Mouse (Mus musculus): ENCODE data around the gene Car7.
A peak's percentile ranks its signal among the peaks of the same experiment; 100 is the strongest.

The Car7 gene

GRCm38 (mm10) chr8:104533971-104534778, at the start of gene Car7, which contains the start of gene Nae1:
Gene Car7, plus strand, starts transcription at chr8:104534689.
Gene Nae1, minus strand, starts transcription at chr8:104534637.
- peak; percentile 91 to 96 for DNase-seq (ENCODE audit: low spot score in 2 of 2)

- DNase-seq (ENCODE audit: low spot score in 2 of 2): peak; percentile 27 to 34
These were observed 25.2 kb upstream of the Car7 start, which contains the start of gene Terb1 for GRCm38 (mm10) chr8:104509061-104510006. Gene Terb1, minus strand, starts transcription at chr8:104509910.

- no peak for DNase-seq (ENCODE audit: low spot score in 2 of 2)
These were observed 24.4 kb upstream of the Car7 start for GRCm38 (mm10) chr8:104510134-104510533.

GRCm38 (mm10) chr8:104517872-104518271, 16.6 kb upstream of the Car7 start:
- no peak for DNase-seq (ENCODE audit: low spot score in 2 of 2)

- DNase-seq (ENCODE audit: low spot score in 2 of 2): peak in 1 of 2 experiments; percentile 46
These were observed 4.8 kb upstream of the Car7 start for GRCm38 (mm10) chr8:104529671-104530070.

- DNase-seq (ENCODE audit: low spot score in 2 of 2): no peak
These were observed 938 bp upstream of the Car7 start for GRCm38 (mm10) chr8:104533551-104533950.

- peak in 1 of 2 experiments; percentile 19 for DNase-seq (ENCODE audit: low spot score in 2 of 2)
These were observed 271 bp downstream of the Car7 start for GRCm38 (mm10) chr8:104534779-104535141.

- no peak for DNase-seq (ENCODE audit: low spot score in 2 of 2)
These were observed 889 bp downstream of the Car7 start for GRCm38 (mm10) chr8:104535378-104535777.

GRCm38 (mm10) chr8:104536028-104536427, 1.5 kb downstream of the Car7 start:
- no peak for DNase-seq (ENCODE audit: low spot score in 2 of 2)

GRCm38 (mm10) chr8:104538896-104539295, 4.4 kb downstream of the Car7 start:
- DNase-seq (ENCODE audit: low spot score in 2 of 2): no peak

- DNase-seq (ENCODE audit: low spot score in 2 of 2): no peak
These were observed 5.1 kb downstream of the Car7 start for GRCm38 (mm10) chr8:104539566-104539965.

- no peak for DNase-seq (ENCODE audit: low spot score in 2 of 2)
These were observed 5.7 kb downstream of the Car7 start for GRCm38 (mm10) chr8:104540238-104540637.

- DNase-seq (ENCODE audit: low spot score in 2 of 2): no peak
These were observed 6.4 kb downstream of the Car7 start for GRCm38 (mm10) chr8:104540710-104541514.

- DNase-seq (ENCODE audit: low spot score in 2 of 2): no peak
These were observed 7.0 kb downstream of the Car7 start for GRCm38 (mm10) chr8:104541515-104541880.

- DNase-seq (ENCODE audit: low spot score in 2 of 2): no peak
These were observed 7.7 kb downstream of the Car7 start for GRCm38 (mm10) chr8:104542160-104542559.

GRCm38 (mm10) chr8:104543440-104544045, 9.1 kb downstream of the Car7 start:
- no peak for DNase-seq (ENCODE audit: low spot score in 2 of 2)

- DNase-seq (ENCODE audit: low spot score in 2 of 2): no peak
These were observed 20.7 kb downstream of the Car7 start for GRCm38 (mm10) chr8:104555191-104555590.

- no peak for DNase-seq (ENCODE audit: low spot score in 2 of 2)
These were observed 22.7 kb downstream of the Car7 start for GRCm38 (mm10) chr8:104557226-104557625.

- DNase-seq (ENCODE audit: low spot score in 2 of 2): no peak
These were observed 26.2 kb downstream of the Car7 start for GRCm38 (mm10) chr8:104560731-104561130.

GRCm38 (mm10) chr8:104564633-104565456, 30.4 kb downstream of the Car7 start:
- DNase-seq (ENCODE audit: low spot score in 2 of 2): peak; percentile 62 to 87
